8 mouse cellular contexts compared by ENCODE assay signal in genomic region chr6:86488149-86488485, GRCm38 (mm10). TPM values are rescaled to one million over a fixed set of nuclear protein-coding genes. Genes with fewer than 3 reads are reported as not detected.
DNase-seq lines count a peak whose midpoint lies in the region; ATAC-seq and TF ChIP-seq lines count a peak whose summit lies in the region.

No protein-coding gene starts in this region.

- peak overlapping the region; percentile 95 for H3K27ac ChIP-seq in forebrain, embryonic 10.5 days
- peak overlapping the region; percentile 60 for H3K27ac ChIP-seq in liver, embryonic 14.5 days

- peak; percentile 66 for DNase-seq in cerebellum, adult 11-12 months
- DNase-seq in cerebellum, adult 9-10 months = no peak
- DNase-seq in ES-CJ7 (ENCODE audit: low read depth, low spot score) = peak; percentile 36
- no peak for DNase-seq in forebrain, embryonic 10.5 days (ENCODE audit: extremely low spot score, low spot score)
- peak; percentile 50 to 60 for DNase-seq in heart, postnatal 14 days
- DNase-seq in liver, embryonic 14.5 days (ENCODE audit: low read depth in 3 of 3, low spot score in 3 of 3) = no peak
- DNase-seq in urinary bladder, adult 2 months (ENCODE audit: low spot score) = no peak
- no peak for DNase-seq in spleen, postnatal 14 days (ENCODE audit: low spot score in 2 of 2)

- ATAC-seq in liver, embryonic 14.5 days (ENCODE audit: insufficient read depth) = no peak

- H3K27me3 ChIP-seq in forebrain, embryonic 10.5 days (ENCODE audit: poor library complexity, severe bottlenecking) = no peaks in the 10 kb centered on the region
- H3K27me3 ChIP-seq in liver, embryonic 14.5 days (ENCODE audit: control insufficient read depth, insufficient read depth, low read length) = no peaks in the 10 kb centered on the region

- peak overlapping the region; percentile 55 for H3K4me2 ChIP-seq in liver, embryonic 14.5 days (ENCODE audit: low read depth)

- H3K36me3 ChIP-seq in forebrain, embryonic 10.5 days (replicated peaks) = no peaks in the 10 kb centered on the region
- H3K36me3 ChIP-seq in liver, embryonic 14.5 days (replicated peaks; ENCODE audit: control insufficient read depth, insufficient read depth, low read depth) = no peaks in the 10 kb centered on the region

- H3K4me3 ChIP-seq in forebrain, embryonic 10.5 days = peak overlapping the region; percentile 31; the same call in 1 of the 2 replicates
- no peak overlapping the region for H3K4me3 ChIP-seq in liver, embryonic 14.5 days (ENCODE audit: insufficient read depth in 1 of 2, low read depth in 2 of 2, low read length in 2 of 2)

- no peak for TF ChIP-seq CTCF in liver, embryonic 14.5 days (IDR thresholded peaks at IDR 0.05; ENCODE audit: low read depth)

- no peaks in the 10 kb centered on the region for H3K9me3 ChIP-seq in forebrain, embryonic 10.5 days
- H3K9me3 ChIP-seq in liver, embryonic 14.5 days (ENCODE audit: control insufficient read depth, low read length) = no peaks in the 10 kb centered on the region

- intact Hi-C loops in heart, postnatal 14 days (cut with DNase I) = no loop called here

- TF ChIP-seq EP300 in liver, embryonic 14.5 days (IDR thresholded peaks at IDR 0.05; ENCODE audit: low read depth) = no peak

- H3K4me1 ChIP-seq in forebrain, embryonic 10.5 days = peaks cover 24% of the 10 kb centered on the region
- peaks cover 6 to 15% of the 10 kb centered on the region in 2 experiments; a peak in 3 of 4 replicates for H3K4me1 ChIP-seq in liver, embryonic 14.5 days (replicated peaks; ENCODE audit: control insufficient read depth in 2 of 2, insufficient read depth in 2 of 2, low read length in 1 of 2)

- H3K9ac ChIP-seq in liver, embryonic 14.5 days (replicated peaks) = peak overlapping the region; percentile 31; the same call in 1 of the 2 replicates

- 49% methylated on average over 3 of the region's 3 CpGs for WGBS in forebrain, embryonic 10.5 days
- WGBS in liver, embryonic 14.5 days (ENCODE audit: insufficient replicate concordance) = 38% methylated on average over 3 of the region's 3 CpGs

RNA-seq across cellular contexts. Expression of gene Pcbp1, which starts 38.0 kb away (rescaled TPM):
- polyA plus RNA-seq in forebrain, embryonic 10.5 days (2016; fragmentation: Nextera tagmentation; extraction: Ambion mirVana) = 305 and 358 TPM in 2 replicates
- 100 to 1,000 TPM; 168 to 179 TPM for total RNA-seq in heart, postnatal 14 days (2021)
- polyA plus RNA-seq in liver, embryonic 14.5 days (2012; rRNA removed) = 124 and 136 TPM in 2 replicates
- polyA plus RNA-seq in liver, embryonic 14.5 days (2014; fragmentation: Nextera tagmentation; extraction: Ambion mirVana) = 188 and 220 TPM in 2 replicates
- 153 and 183 TPM in 2 replicates for polyA plus RNA-seq in urinary bladder, adult 2 months (2012; rRNA removed)

RNA-seq across cellular contexts. Expression of gene C87436, which starts 49.9 kb away (rescaled TPM):
- 24.4 and 25.5 TPM in 2 replicates for polyA plus RNA-seq in forebrain, embryonic 10.5 days (2016; fragmentation: Nextera tagmentation; extraction: Ambion mirVana)
- total RNA-seq in heart, postnatal 14 days (2021) = 10 to 100 TPM; 11.4 to 12.4 TPM
- 4.7 and 6.2 TPM in 2 replicates for polyA plus RNA-seq in liver, embryonic 14.5 days (2012; rRNA removed)
- 10.5 and 10.7 TPM in 2 replicates for polyA plus RNA-seq in liver, embryonic 14.5 days (2014; fragmentation: Nextera tagmentation; extraction: Ambion mirVana)
- 24.6 and 28.2 TPM in 2 replicates for polyA plus RNA-seq in urinary bladder, adult 2 months (2012; rRNA removed)

Comparison
In these comparisons a context has a peak if more than half of its experiments do, and no peak if none do; other contexts are left out.
1. DNase-seq: peak in cerebellum, adult 11-12 months (single experiment), ES-CJ7 (single experiment) and heart, postnatal 14 days (2 of 2); none in cerebellum, adult 9-10 months (single experiment), forebrain, embryonic 10.5 days (single experiment), liver, embryonic 14.5 days (0 of 3), urinary bladder, adult 2 months (single experiment) and spleen, postnatal 14 days (0 of 2).